Mouse (Mus musculus) heart, postnatal 0 days (tissue): ENCODE data around the gene Edf1.

Experiments
- CTCF ChIP-seq: IDR thresholded peaks from 2 replicates; pipeline ENCODE4 v1.5.1; 2016; ENCODE audit warnings: antibody characterized with exemption, control low read depth, low read depth
- EP300 ChIP-seq: IDR thresholded peaks from 2 replicates; pipeline ENCODE4 v1.6.1; 2016; ENCODE audit warnings: antibody characterized with exemption, low read depth

DNA sequence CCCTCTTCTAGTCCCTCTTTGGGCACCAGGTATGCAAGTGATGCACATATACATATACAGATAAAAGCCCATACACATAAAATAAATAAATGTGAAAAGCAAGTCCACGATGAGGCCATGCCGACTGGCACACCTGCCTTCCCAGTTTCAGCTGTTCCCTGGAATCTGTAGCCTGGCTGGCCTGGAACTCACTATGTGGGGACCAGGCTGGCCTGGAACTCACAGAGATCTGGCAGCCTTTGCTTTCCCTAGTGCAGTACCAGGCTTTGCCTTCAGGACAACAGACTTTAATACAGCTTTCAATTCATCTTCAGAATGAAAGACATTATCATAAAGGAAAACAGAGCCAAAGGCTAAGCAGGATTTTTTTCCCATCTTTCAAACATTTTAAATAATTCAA is 23.9 kb upstream of the Edf1 start:
- TF ChIP-seq CTCF (no peak), EP300 (no peak)
